Mouse (Mus musculus) cerebellum, adult (tissue): ENCODE data around the gene Gmcl1.

Experiments used
- ATAC-seq: cut with Nextera tagmentation; 2 replicates; pipeline ENCODE4 v1.9.2; 2017; ENCODE audit warnings: mild to moderate bottlenecking, moderate library complexity, mixed read lengths; ENCODE audit not compliant: insufficient number of reproducible peaks, low FRiP score, low TSS enrichment

Gmcl1 gene

GRCm38 (mm10) chr6:86733183-86733876 lies at the start of gene Gmcl1:
Gmcl1 (minus strand) TSS chr6:86733383.
- ATAC-seq, result peak; percentile 89

GRCm38 (mm10) chr6:86782342-86782741 lies 49.2 kb upstream of the Gmcl1 start:
- ATAC-seq, result no peak

GRCm38 (mm10) chr6:86781361-86781957 lies 48.3 kb upstream of the Gmcl1 start:
- ATAC-seq, result no peak

GRCm38 (mm10) chr6:86778910-86779594 lies 45.9 kb upstream of the Gmcl1 start:
- ATAC-seq, result no peak

- ATAC-seq, result no peak
Measured at GRCm38 (mm10) chr6:86777181-86777580, 44.0 kb upstream of the Gmcl1 start.

GRCm38 (mm10) chr6:86776706-86777071 lies 43.5 kb upstream of the Gmcl1 start:
- no peak for ATAC-seq

- no peak for ATAC-seq
Measured at GRCm38 (mm10) chr6:86776001-86776705, 43.0 kb upstream of the Gmcl1 start.

- no peak for ATAC-seq
Measured at GRCm38 (mm10) chr6:86774937-86775336, 41.8 kb upstream of the Gmcl1 start.

- no peak for ATAC-seq
Measured at GRCm38 (mm10) chr6:86773830-86774229, 40.6 kb upstream of the Gmcl1 start.

- ATAC-seq, result no peak
Measured at GRCm38 (mm10) chr6:86772631-86773030, 39.4 kb upstream of the Gmcl1 start.

GRCm38 (mm10) chr6:86768938-86769337 lies 35.8 kb upstream of the Gmcl1 start:
- no peak for ATAC-seq

- no peak for ATAC-seq
Measured at GRCm38 (mm10) chr6:86768186-86768776, 35.1 kb upstream of the Gmcl1 start.

GRCm38 (mm10) chr6:86767465-86767864 lies 34.3 kb upstream of the Gmcl1 start:
- ATAC-seq, result no peak

GRCm38 (mm10) chr6:86765637-86766059 lies 32.5 kb upstream of the Gmcl1 start:
- no peak for ATAC-seq

GRCm38 (mm10) chr6:86754105-86754863 lies 21.1 kb upstream of the Gmcl1 start:
- ATAC-seq, result no peak

GRCm38 (mm10) chr6:86752843-86753485 lies 19.8 kb upstream of the Gmcl1 start:
- no peak for ATAC-seq

- ATAC-seq, result no peak
Measured at GRCm38 (mm10) chr6:86750961-86751360, 17.8 kb upstream of the Gmcl1 start.

- ATAC-seq, result no peak
Measured at GRCm38 (mm10) chr6:86749817-86750216, 16.6 kb upstream of the Gmcl1 start.

- ATAC-seq, result no peak
Measured at GRCm38 (mm10) chr6:86747171-86747570, 14.0 kb upstream of the Gmcl1 start.
